Mouse (Mus musculus): ENCODE results near the gene Serping1. TPM values are rescaled to one million over a fixed set of nuclear protein-coding genes. Genes with fewer than 3 reads are reported as not detected.

Gene Serping1
- total and polyA plus RNA-seq, 2 experiments from 2014 or later: 36.5 to 46.5 TPM

GRCm38 (mm10) chr2:84783840-84784566 lies 8.8 kb upstream of the Serping1 start:
- no peaks in the 10 kb centered on the region for H3K27me3 ChIP-seq (ENCODE audit: insufficient read depth, low read length)
- H3K9ac ChIP-seq (replicated peaks; ENCODE audit: low read length): no peak overlapping the region
- no peak overlapping the region for H3K27ac ChIP-seq
- no peak overlapping the region for H3K4me3 ChIP-seq (ENCODE audit: low read length)
- H3K4me1 ChIP-seq (ENCODE audit: insufficient read depth, low read length): no peaks in the 10 kb centered on the region
- ATAC-seq (no peak), DNase-seq (ENCODE audit: low spot score) (no peak)
- WGBS: 82% methylated on average over 3 of the region's 3 CpGs
- no peaks in the 10 kb centered on the region for H3K9me3 ChIP-seq (ENCODE audit: low read length)
- no peak for TF ChIP-seq CTCF (IDR thresholded peaks at IDR 0.05; ENCODE audit: low read depth)
- H3K4me2 ChIP-seq (ENCODE audit: low read depth, low read length): no peak overlapping the region
- no peaks in the 10 kb centered on the region for H3K36me3 ChIP-seq (ENCODE audit: insufficient read depth, low read length)

GRCm38 (mm10) chr2:84783315-84783714 lies 8.1 kb upstream of the Serping1 start:
- no peaks in the 10 kb centered on the region for H3K4me1 ChIP-seq (ENCODE audit: insufficient read depth, low read length)
- no peaks in the 10 kb centered on the region for H3K27me3 ChIP-seq (ENCODE audit: insufficient read depth, low read length)
- WGBS: 100% methylated on average over 1 of the region's 1 CpGs
- H3K9ac ChIP-seq (replicated peaks; ENCODE audit: low read length): no peak overlapping the region
- TF ChIP-seq CTCF (IDR thresholded peaks at IDR 0.05; ENCODE audit: low read depth): no peak
- no peak overlapping the region for H3K27ac ChIP-seq
- H3K4me2 ChIP-seq (ENCODE audit: low read depth, low read length): no peak overlapping the region
- H3K9me3 ChIP-seq (ENCODE audit: low read length): no peaks in the 10 kb centered on the region
- H3K36me3 ChIP-seq (ENCODE audit: insufficient read depth, low read length): no peaks in the 10 kb centered on the region
- ATAC-seq (no peak), DNase-seq (ENCODE audit: low spot score) (no peak)
- no peak overlapping the region for H3K4me3 ChIP-seq (ENCODE audit: low read length)

GRCm38 (mm10) chr2:84779210-84779609 lies 4.0 kb upstream of the Serping1 start:
- WGBS: 64% methylated on average over 6 of the region's 6 CpGs
- TF ChIP-seq CTCF (IDR thresholded peaks at IDR 0.05; ENCODE audit: low read depth): peak; percentile 51
- Histone ChIP-seq H3K36me3 (ENCODE audit: insufficient read depth, low read length) (no peaks in the 10 kb centered on the region), H3K9me3 (ENCODE audit: low read length) (no peaks in the 10 kb centered on the region), H3K9ac (replicated peaks; ENCODE audit: low read length) (no peak overlapping the region), H3K27me3 (ENCODE audit: insufficient read depth, low read length) (no peaks in the 10 kb centered on the region), H3K27ac (no peak overlapping the region), H3K4me2 (ENCODE audit: low read depth, low read length) (no peak overlapping the region), H3K4me3 (ENCODE audit: low read length) (no peak overlapping the region), H3K4me1 (ENCODE audit: insufficient read depth, low read length) (peaks cover 6% of the 10 kb centered on the region)
- DNase-seq (ENCODE audit: low spot score) (no peak), ATAC-seq (no peak)

- no peaks in the 10 kb centered on the region for H3K27me3 ChIP-seq (ENCODE audit: insufficient read depth, low read length)
- DNase-seq (ENCODE audit: low spot score): peak; percentile 50
- H3K4me1 ChIP-seq (ENCODE audit: insufficient read depth, low read length): peaks cover 6% of the 10 kb centered on the region
- H3K36me3 ChIP-seq (ENCODE audit: insufficient read depth, low read length): no peaks in the 10 kb centered on the region
- no peaks in the 10 kb centered on the region for H3K9me3 ChIP-seq (ENCODE audit: low read length)
- peak overlapping the region; percentile 66; the same call in 1 of the 2 replicates for H3K27ac ChIP-seq
- H3K9ac ChIP-seq (replicated peaks; ENCODE audit: low read length): no peak overlapping the region
- no peak overlapping the region for H3K4me2 ChIP-seq (ENCODE audit: low read depth, low read length)
- no peak overlapping the region for H3K4me3 ChIP-seq (ENCODE audit: low read length)
- no peak for TF ChIP-seq CTCF (IDR thresholded peaks at IDR 0.05; ENCODE audit: low read depth)
- WGBS: 49% methylated on average over 3 of the region's 3 CpGs
- peak; percentile 65; the same call in 1 of the 2 replicates for ATAC-seq
Observed at GRCm38 (mm10) chr2:84777706-84778105, 2.5 kb upstream of the Serping1 start.

- ATAC-seq (no peak), DNase-seq (ENCODE audit: low spot score) (no peak)
- TF ChIP-seq CTCF (IDR thresholded peaks at IDR 0.05; ENCODE audit: low read depth): no peak
- 63% methylated on average over 6 of the region's 6 CpGs for WGBS
- Histone ChIP-seq H3K4me1 (ENCODE audit: insufficient read depth, low read length) (peaks cover 6% of the 10 kb centered on the region), H3K27ac (peak overlapping the region; percentile 41; the same call in 1 of the 2 replicates), H3K4me2 (ENCODE audit: low read depth, low read length) (no peak overlapping the region), H3K9ac (replicated peaks; ENCODE audit: low read length) (no peak overlapping the region), H3K27me3 (ENCODE audit: insufficient read depth, low read length) (no peaks in the 10 kb centered on the region), H3K9me3 (ENCODE audit: low read length) (no peaks in the 10 kb centered on the region), H3K36me3 (ENCODE audit: insufficient read depth, low read length) (no peaks in the 10 kb centered on the region), H3K4me3 (ENCODE audit: low read length) (no peak overlapping the region)
Observed at GRCm38 (mm10) chr2:84775665-84776064, 421 bp upstream of the Serping1 start.

- 7% methylated on average over 13 of the region's 15 CpGs for WGBS
- no peaks in the 10 kb centered on the region; the same call in 1 of the 2 replicates for H3K36me3 ChIP-seq (ENCODE audit: insufficient read depth, low read length)
- no peak for TF ChIP-seq CTCF (IDR thresholded peaks at IDR 0.05; ENCODE audit: low read depth)
- peak; percentile 89 for ATAC-seq
- peak; percentile 75 for DNase-seq (ENCODE audit: low spot score)
- no peaks in the 10 kb centered on the region for H3K27me3 ChIP-seq (ENCODE audit: insufficient read depth, low read length)
- H3K4me2 ChIP-seq (ENCODE audit: low read depth, low read length): peak overlapping the region; percentile 59
- H3K27ac ChIP-seq: peak overlapping the region; percentile 75
- H3K9ac ChIP-seq (replicated peaks; ENCODE audit: low read length): peak overlapping the region; percentile 53
- peaks cover 6% of the 10 kb centered on the region for H3K4me1 ChIP-seq (ENCODE audit: insufficient read depth, low read length)
- H3K9me3 ChIP-seq (ENCODE audit: low read length): no peaks in the 10 kb centered on the region
- peak overlapping the region; percentile 27 for H3K4me3 ChIP-seq (ENCODE audit: low read length)
Observed at GRCm38 (mm10) chr2:84774751-84775150, 493 bp downstream of the Serping1 start.

- H3K36me3 ChIP-seq (ENCODE audit: insufficient read depth, low read length): no peaks in the 10 kb centered on the region; the same call in 1 of the 2 replicates
Observed at GRCm38 (mm10) chr2:84773195-84773594, 2.0 kb downstream of the Serping1 start.

More at GRCm38 (mm10) chr2:84773195-84773594, 2.0 kb downstream of the Serping1 start:
- whole genome bisulfite sequencing: 84% methylated on average over 5 of the region's 5 CpGs
- no peak overlapping the region for H3K9ac ChIP-seq (replicated peaks; ENCODE audit: low read length)
- ATAC-seq (no peak), DNase-seq (ENCODE audit: low spot score) (no peak)
- no peak overlapping the region for H3K27ac ChIP-seq
- no peak overlapping the region for H3K4me3 ChIP-seq (ENCODE audit: low read length)
- no peak for TF ChIP-seq CTCF (IDR thresholded peaks at IDR 0.05; ENCODE audit: low read depth)
- no peak overlapping the region for H3K4me2 ChIP-seq (ENCODE audit: low read depth, low read length)
- H3K9me3 ChIP-seq (ENCODE audit: low read length): no peaks in the 10 kb centered on the region
- no peaks in the 10 kb centered on the region for H3K27me3 ChIP-seq (ENCODE audit: insufficient read depth, low read length)
- H3K4me1 ChIP-seq (ENCODE audit: insufficient read depth, low read length): peaks cover 6% of the 10 kb centered on the region
